Mouse (Mus musculus) intestine, embryonic 14.5 days (tissue): ENCODE measurements at regions not wholly inside any gene's neighbourhood (a gene's known extent, or its start where the extent isn't known, plus 50 kb on each side); places are given as distances from the start of the nearest gene placed in this dataset.

Source experiments
- ATAC-seq: fragments of 200-750 bp; cut with Nextera tagmentation; replicated peaks from 2 replicates; pipeline ENCODE4 v1.8.0; 2017; ENCODE audit warnings: low read depth, moderate number of reproducible peaks, moderate TSS enrichment, moderate library complexity; ENCODE audit not compliant: low FRiP score, low TSS enrichment
- DNase-seq: peaks from one replicate; pipeline ENCODE4 v3.0.0-alpha.2; 2018; ENCODE audit warnings: low spot score
- H3K27ac ChIP-seq: fragments of 300-500 bp; sonication (generic); 2 replicates; pipeline ENCODE4 v1.5.1; 2014; ENCODE audit warnings: low read depth, mild to moderate bottlenecking, control low read depth
- H3K27me3 ChIP-seq: fragments of 300-500 bp; sonication (generic); replicated peaks from 2 replicates; pipeline ENCODE4 v1.6.1; 2014; ENCODE audit warnings: low read length, control low read depth; ENCODE audit not compliant: control insufficient read depth, insufficient read depth
- H3K36me3 ChIP-seq: fragments of 300-500 bp; sonication (generic); 2 replicates; pipeline ENCODE4 v1.6.1; 2014; ENCODE audit warnings: low read length, control low read depth; ENCODE audit not compliant: control insufficient read depth, insufficient read depth
- H3K4me1 ChIP-seq: fragments of 300-500 bp; sonication (generic); replicated peaks from 2 replicates; pipeline ENCODE4 v1.6.1; 2014; ENCODE audit warnings: low read length, control low read depth, mixed read lengths; ENCODE audit not compliant: control insufficient read depth, insufficient read depth
- H3K4me2 ChIP-seq: fragments of 300-500 bp; sonication (generic); 2 replicates; pipeline ENCODE4 v1.6.1; 2014; ENCODE audit warnings: low read length
- H3K4me3 ChIP-seq: fragments of 300-500 bp; sonication (generic); 2 replicates; pipeline ENCODE4 v1.5.1; 2014; ENCODE audit warnings: low read depth, low read length, control low read depth, mixed read lengths
- H3K9ac ChIP-seq: fragments of 300-500 bp; sonication (generic); 2 replicates; pipeline ENCODE4 v1.6.1; 2014; ENCODE audit warnings: mild to moderate bottlenecking, low read length
- H3K9me3 ChIP-seq: fragments of 300-500 bp; sonication (generic); 2 replicates; pipeline ENCODE4 v1.6.1; 2016; ENCODE audit warnings: low read length, control low read depth; ENCODE audit not compliant: control insufficient read depth
- WGBS: fragments of 180-500 bp; shearing (Covaris S2); extraction: QIAGEN DNeasy Blood & Tissue Kit; methylation state at CpG from one replicate; pipeline ENCODE4 v1.1.7; 2014; 5-methylcytosine and 5-hydroxymethylcytosine counted together

DNA sequence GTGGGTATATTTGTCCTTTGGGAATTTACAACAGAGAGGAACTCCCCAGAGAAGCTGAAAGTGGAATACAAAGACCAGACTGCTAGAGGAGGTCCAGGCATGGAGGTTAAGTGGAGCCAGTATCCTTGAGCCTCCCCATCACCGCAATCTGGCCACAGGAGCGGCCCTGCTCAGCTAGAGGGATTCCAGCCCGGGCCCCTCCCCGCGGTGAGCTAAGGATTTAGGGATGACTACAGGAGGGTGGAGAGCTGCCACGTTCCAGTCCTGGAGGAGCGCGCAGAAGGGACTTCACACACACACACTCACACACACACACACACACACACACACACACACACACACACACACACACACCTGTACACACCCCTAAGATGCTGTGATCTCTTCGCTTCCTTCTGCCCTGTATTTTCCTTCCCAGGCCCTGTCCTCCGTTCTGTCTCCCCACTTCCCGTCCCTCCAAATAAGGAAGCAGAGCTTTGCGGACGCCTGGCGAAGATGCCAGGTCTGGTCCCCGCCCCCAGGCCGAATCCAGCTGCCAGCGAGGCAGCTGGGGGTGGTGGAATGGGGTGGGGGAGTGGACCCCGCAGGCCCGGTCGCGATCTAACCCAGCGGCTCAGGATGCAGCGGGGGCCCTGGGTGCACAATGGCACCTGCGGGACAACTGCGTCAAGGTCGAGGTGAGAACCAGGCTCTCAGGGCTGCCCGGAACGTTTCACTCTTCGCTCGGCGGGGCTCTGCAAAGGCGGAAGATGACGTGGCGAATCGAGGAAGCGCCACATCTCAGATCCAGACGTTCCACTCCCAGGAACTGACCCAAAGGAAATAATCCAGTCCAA is 105.3 kb upstream of the Mgme1 start:
- Histone ChIP-seq H3K27me3 (no peaks in the 10 kb centered on the region), H3K36me3 (no peaks in the 10 kb centered on the region), H3K9me3 (no peaks in the 10 kb centered on the region), H3K4me2 (peak overlapping the region; percentile 83), H3K4me3 (peak overlapping the region; percentile 65), H3K9ac (peak overlapping the region; percentile 80), H3K27ac (peak overlapping the region; percentile 98), H3K4me1 (peaks cover 53% of the 10 kb centered on the region)
- DNase-seq (peak; percentile 92), ATAC-seq (peak; percentile 81)
- WGBS = 0% methylated on average over 37 of the region's 37 CpGs

DNA sequence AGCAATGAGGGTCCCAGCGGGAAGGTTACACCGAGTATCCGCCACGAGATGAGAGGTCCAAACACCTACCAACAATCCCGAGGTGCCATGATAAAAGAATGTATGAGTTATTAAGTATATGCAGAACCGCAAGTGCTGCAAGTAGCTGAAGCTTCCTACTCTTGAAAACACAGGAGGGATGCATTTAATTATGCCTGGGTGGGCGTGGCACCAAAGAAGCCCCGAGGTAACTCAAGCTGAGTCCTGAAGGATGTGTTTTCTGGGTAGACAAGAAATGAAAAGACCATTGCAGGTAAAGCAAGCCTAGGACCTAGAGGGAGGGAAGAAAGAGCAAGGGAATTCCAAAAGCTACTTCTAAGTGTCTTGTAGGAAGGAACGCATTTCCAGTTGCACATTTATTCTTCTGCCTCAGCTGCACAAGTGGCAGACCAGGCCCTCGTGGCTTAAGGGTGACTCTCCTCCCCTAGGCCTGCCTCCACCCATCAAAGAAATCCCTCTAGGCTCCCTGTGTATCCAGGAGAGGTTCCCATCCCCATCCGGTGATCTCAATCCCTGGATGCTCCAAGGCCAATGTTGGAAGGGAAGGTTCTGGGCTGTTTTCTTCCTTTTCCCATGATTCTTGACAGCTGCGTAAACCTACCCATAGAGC is 104.2 kb upstream of the Mgme1 start:
- WGBS = 29% methylated on average over 12 of the region's 12 CpGs
- H3K4me1 ChIP-seq = peaks cover 50% of the 10 kb centered on the region
- H3K36me3 ChIP-seq = no peaks in the 10 kb centered on the region
- no peak for DNase-seq
- H3K27me3 ChIP-seq = no peaks in the 10 kb centered on the region
- H3K27ac ChIP-seq = peak overlapping the region; percentile 98
- H3K4me3 ChIP-seq = peak overlapping the region; percentile 65
- peak overlapping the region; percentile 80 for H3K9ac ChIP-seq
- H3K4me2 ChIP-seq = peak overlapping the region; percentile 83
- no peak for ATAC-seq
- H3K9me3 ChIP-seq = no peaks in the 10 kb centered on the region

GRCm38 (mm10) chr2:144169576-144170178 is 100.8 kb upstream of the Mgme1 start:
- no peak overlapping the region for H3K4me2 ChIP-seq
- DNase-seq = no peak

GRCm38 (mm10) chr2:144172100-144172770 is 98.2 kb upstream of the Mgme1 start:
- peak; percentile 88 for ATAC-seq

More at GRCm38 (mm10) chr2:144169576-144170178, 100.8 kb upstream of the Mgme1 start:
- H3K27ac ChIP-seq = peak overlapping the region; percentile 20; the same call in 1 of the 2 replicates
- WGBS = 40% methylated on average over 4 of the region's 4 CpGs
- no peaks in the 10 kb centered on the region for H3K27me3 ChIP-seq
- no peak for ATAC-seq
- H3K9ac ChIP-seq = no peak overlapping the region
- no peak overlapping the region for H3K4me3 ChIP-seq
- H3K9me3 ChIP-seq = no peaks in the 10 kb centered on the region
- H3K36me3 ChIP-seq = no peaks in the 10 kb centered on the region
- peaks cover 33% of the 10 kb centered on the region for H3K4me1 ChIP-seq

GRCm38 (mm10) chr2:144173358-144174106 is 96.9 kb upstream of the Mgme1 start:
- DNase-seq (no peak), ATAC-seq (no peak)
- Histone ChIP-seq H3K9me3 (no peaks in the 10 kb centered on the region), H3K4me3 (no peak overlapping the region), H3K4me1 (peaks cover 21% of the 10 kb centered on the region), H3K27me3 (no peaks in the 10 kb centered on the region), H3K36me3 (no peaks in the 10 kb centered on the region), H3K4me2 (no peak overlapping the region), H3K9ac (no peak overlapping the region), H3K27ac (no peak overlapping the region)
- WGBS = 79% methylated on average over 8 of the region's 8 CpGs

More at GRCm38 (mm10) chr2:144172100-144172770, 98.2 kb upstream of the Mgme1 start:
- Histone ChIP-seq H3K9me3 (no peaks in the 10 kb centered on the region), H3K9ac (peak overlapping the region; percentile 45), H3K27me3 (no peaks in the 10 kb centered on the region), H3K4me1 (peaks cover 21% of the 10 kb centered on the region), H3K27ac (0 out of 2 replicates have a peak overlapping the region, but pooled peaks have one; percentile 30), H3K4me2 (peak overlapping the region; percentile 54), H3K36me3 (no peaks in the 10 kb centered on the region), H3K4me3 (peak overlapping the region; percentile 31)
- 14% methylated on average over 9 of the region's 9 CpGs for WGBS
- peak; percentile 70 for DNase-seq

- H3K9ac ChIP-seq = no peak overlapping the region
- no peak overlapping the region for H3K27ac ChIP-seq
- WGBS = 77% methylated on average over 5 of the region's 5 CpGs
- DNase-seq (no peak), ATAC-seq (no peak)
- H3K4me2 ChIP-seq = no peak overlapping the region
- no peaks in the 10 kb centered on the region for H3K27me3 ChIP-seq
- peaks cover 18% of the 10 kb centered on the region for H3K4me1 ChIP-seq
- H3K36me3 ChIP-seq = no peaks in the 10 kb centered on the region
- H3K9me3 ChIP-seq = no peaks in the 10 kb centered on the region
- H3K4me3 ChIP-seq = no peak overlapping the region
Observed at GRCm38 (mm10) chr2:144174366-144175035, 96.0 kb upstream of the Mgme1 start.

- Histone ChIP-seq H3K4me3 (no peak overlapping the region), H3K36me3 (no peaks in the 10 kb centered on the region), H3K4me1 (peaks cover 4% of the 10 kb centered on the region), H3K4me2 (no peak overlapping the region), H3K9me3 (no peaks in the 10 kb centered on the region), H3K27ac (no peak overlapping the region), H3K9ac (no peak overlapping the region), H3K27me3 (no peaks in the 10 kb centered on the region)
- ATAC-seq (no peak), DNase-seq (no peak)
- 86% methylated on average over 9 of the region's 9 CpGs for WGBS
Observed at GRCm38 (mm10) chr2:144176508-144177170, 93.8 kb upstream of the Mgme1 start.
